Mouse (Mus musculus) retina, postnatal 7 days (tissue): ENCODE results near the gene St7l.
A peak's percentile ranks its signal among the peaks of the same experiment; 100 is the strongest.

Source experiments
- DNase-seq: peaks from one replicate; pipeline ENCODE4 v3.0.0-alpha.2; 2012; ENCODE audit warnings: low read depth, low spot score

St7l gene

GRCm38 (mm10) chr3:104901154-104901553, 37.3 kb downstream of the St7l start:
- no peak for DNase-seq

GRCm38 (mm10) chr3:104905389-104905788, 41.6 kb downstream of the St7l start:
- DNase-seq: no peak

- no peak for DNase-seq
Measured at GRCm38 (mm10) chr3:104906007-104906406, 42.2 kb downstream of the St7l start.

- DNase-seq: no peak
Measured at GRCm38 (mm10) chr3:104909195-104909594, 45.4 kb downstream of the St7l start.

GRCm38 (mm10) chr3:104914986-104915385, 51.2 kb downstream of the St7l start:
- DNase-seq: peak; percentile 4

- no peak for DNase-seq
Measured at GRCm38 (mm10) chr3:104929385-104929784, 65.6 kb downstream of the St7l start.

- no peak for DNase-seq
Measured at GRCm38 (mm10) chr3:104937728-104938305, 74.0 kb downstream of the St7l start.

- DNase-seq: no peak
Measured at GRCm38 (mm10) chr3:104938327-104938726, 74.5 kb downstream of the St7l start.

- no peak for DNase-seq
Measured at GRCm38 (mm10) chr3:104940691-104941090, 76.9 kb downstream of the St7l start.

- no peak for DNase-seq
Measured at GRCm38 (mm10) chr3:104942682-104943081, 78.9 kb downstream of the St7l start.

GRCm38 (mm10) chr3:104943333-104943732, 79.5 kb downstream of the St7l start:
- DNase-seq: no peak

- DNase-seq: no peak
Measured at GRCm38 (mm10) chr3:104944894-104945293, 81.1 kb downstream of the St7l start.

- DNase-seq: no peak
Measured at GRCm38 (mm10) chr3:104950926-104951325, 87.1 kb downstream of the St7l start.

- no peak for DNase-seq
Measured at GRCm38 (mm10) chr3:104952891-104953670, 89.3 kb downstream of the St7l start.

GRCm38 (mm10) chr3:104954137-104954536, 90.3 kb downstream of the St7l start:
- DNase-seq: no peak

- DNase-seq: no peak
Measured at GRCm38 (mm10) chr3:104954551-104954950, 90.7 kb downstream of the St7l start.

GRCm38 (mm10) chr3:104956131-104956581, 92.4 kb downstream of the St7l start:
- no peak for DNase-seq

GRCm38 (mm10) chr3:104960026-104961000, 96.5 kb downstream of the St7l start:
- DNase-seq: no peak

GRCm38 (mm10) chr3:104961066-104962059, 97.6 kb downstream of the St7l start, which contains the start of gene Wnt2b:
Wnt2b (minus strand) TSS chr3:104961921.
- DNase-seq: no peak

GRCm38 (mm10) chr3:104962141-104962611, 98.4 kb downstream of the St7l start:
- no peak for DNase-seq
